Mouse (Mus musculus) ES-E14 (cell line): ENCODE results near the gene Lrrc41.

ENCODE experiments used
- CHD2 ChIP-seq: IDR thresholded peaks from 2 replicates; pipeline ENCODE4 v1.6.1; 2014; ENCODE audit warnings: mild to moderate bottlenecking, low read depth, low read length, inconsistent platforms
- HCFC1 ChIP-seq: IDR thresholded peaks from 2 replicates; pipeline ENCODE4 v1.6.1; 2012; ENCODE audit warnings: low read length, inconsistent platforms, borderline replicate concordance; ENCODE audit not compliant: insufficient read depth
- MAFK ChIP-seq: IDR thresholded peaks from 2 replicates; pipeline ENCODE4 v1.6.1; 2014; ENCODE audit warnings: mild to moderate bottlenecking, low read depth, low read length, inconsistent platforms; ENCODE audit not compliant: insufficient read depth
- ZC3H11A ChIP-seq: IDR thresholded peaks from 2 replicates; pipeline ENCODE4 v1.6.1; 2012; ENCODE audit warnings: low read depth, mild to moderate bottlenecking, inconsistent platforms, low read length, borderline replicate concordance
- ZNF384 ChIP-seq: IDR thresholded peaks from 2 replicates; pipeline ENCODE4 v1.6.1; 2012; ENCODE audit warnings: low read depth, low read length, inconsistent platforms

GRCm38 (mm10) chr4:116143317-116143811 lies 68.3 kb downstream of the Lrrc41 start:
- TF ChIP-seq CHD2 (no peak), ZC3H11A (no peak), ZNF384 (no peak), HCFC1 (no peak), MAFK (no peak)
